Mouse (Mus musculus) E14TG2a.4 (cell line): Measurements from ENCODE around the gene Lrrc4c.

Source experiments
- H3K27me3 ChIP-seq: 2 replicates; pipeline ENCODE4 v1.6.1; 2014; ENCODE audit warnings: low read length, control low read depth; ENCODE audit not compliant: insufficient read depth
- H3K36me3 ChIP-seq: 2 replicates; pipeline ENCODE4 v1.6.1; 2014; ENCODE audit warnings: low read length, control low read depth; ENCODE audit not compliant: insufficient read depth
- H3K4me1 ChIP-seq: replicated peaks from 2 replicates; pipeline ENCODE4 v1.6.1; 2014; ENCODE audit warnings: low read depth, low read length, control low read depth
- H3K4me3 ChIP-seq: replicated peaks from 2 replicates; pipeline ENCODE4 v1.5.1; 2014; ENCODE audit warnings: mild to moderate bottlenecking, low read length
- H3K9me3 ChIP-seq: 2 replicates; pipeline ENCODE4 v1.6.1; 2014; ENCODE audit warnings: low read length, control low read depth
- CTCF ChIP-seq: conservative IDR thresholded peaks from 2 replicates; pipeline ENCODE4 v1.5.1; 2014; ENCODE audit warnings: low read length
- NANOG ChIP-seq: IDR thresholded peaks from 2 replicates; pipeline ENCODE4 v1.6.1; 2014; ENCODE audit warnings: borderline replicate concordance, low read length, mixed read lengths
- POU5F1 ChIP-seq: IDR thresholded peaks from 2 replicates; pipeline ENCODE4 v1.6.1; 2014; ENCODE audit warnings: low read length, borderline replicate concordance

Gene Lrrc4c

GRCm38 (mm10) chr2:97037024-97037814 is 719.2 kb downstream of the Lrrc4c start:
- Histone ChIP-seq H3K36me3 (no peaks in the 10 kb centered on the region), H3K4me3 (no peak overlapping the region), H3K27me3 (no peaks in the 10 kb centered on the region), H3K4me1 (no peaks in the 10 kb centered on the region), H3K9me3 (no peaks in the 10 kb centered on the region)
- TF ChIP-seq NANOG (no peak), CTCF (no peak), POU5F1 (no peak)

DNA sequence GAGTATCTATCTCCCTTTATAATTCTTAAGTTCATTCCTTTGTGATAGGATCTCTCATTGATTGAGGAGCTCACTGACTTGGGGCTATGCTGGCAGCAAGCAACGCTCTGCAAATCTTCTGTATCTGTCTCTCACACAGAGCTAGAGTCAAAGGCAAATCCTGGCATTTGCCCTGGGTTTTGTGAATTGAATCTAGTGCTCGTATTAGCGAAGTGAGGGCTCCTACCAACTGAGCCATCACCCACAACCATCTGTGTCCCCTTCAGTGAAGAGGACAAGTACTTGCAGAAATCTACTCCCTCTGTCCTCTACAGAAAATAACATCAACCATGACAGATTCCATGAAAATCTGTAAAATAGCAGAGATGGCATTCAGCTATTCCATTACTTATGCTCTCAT is 726.0 kb downstream of the Lrrc4c start:
- TF ChIP-seq POU5F1 (no peak), CTCF (no peak), NANOG (no peak)
- Histone ChIP-seq H3K27me3 (no peaks in the 10 kb centered on the region), H3K9me3 (no peaks in the 10 kb centered on the region), H3K4me3 (no peak overlapping the region), H3K36me3 (no peaks in the 10 kb centered on the region), H3K4me1 (no peaks in the 10 kb centered on the region)

DNA sequence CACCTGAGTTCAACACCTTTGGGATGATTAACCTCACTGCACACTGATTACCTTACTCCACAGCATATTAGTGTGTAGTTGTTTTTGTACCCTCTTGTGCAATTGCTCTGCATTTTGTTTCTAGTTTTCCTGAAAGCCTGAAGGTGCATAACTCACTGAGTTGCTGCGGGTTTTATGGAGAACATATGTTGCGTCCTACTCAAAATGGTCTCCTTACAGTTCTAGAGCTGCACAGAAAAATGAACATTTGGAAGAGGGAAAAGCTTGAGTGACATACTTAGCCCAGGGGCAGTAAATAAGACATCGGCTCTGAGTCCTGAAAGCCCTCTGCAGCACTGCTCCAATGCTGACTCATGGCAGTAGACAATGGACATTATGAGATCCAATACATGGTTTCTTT is 727.7 kb downstream of the Lrrc4c start:
- no peaks in the 10 kb centered on the region for H3K36me3 ChIP-seq
- no peaks in the 10 kb centered on the region for H3K4me1 ChIP-seq
- H3K27me3 ChIP-seq = no peaks in the 10 kb centered on the region
- no peak for TF ChIP-seq POU5F1
- TF ChIP-seq CTCF = no peak
- TF ChIP-seq NANOG = no peak
- no peak overlapping the region for H3K4me3 ChIP-seq
- no peaks in the 10 kb centered on the region for H3K9me3 ChIP-seq

DNA sequence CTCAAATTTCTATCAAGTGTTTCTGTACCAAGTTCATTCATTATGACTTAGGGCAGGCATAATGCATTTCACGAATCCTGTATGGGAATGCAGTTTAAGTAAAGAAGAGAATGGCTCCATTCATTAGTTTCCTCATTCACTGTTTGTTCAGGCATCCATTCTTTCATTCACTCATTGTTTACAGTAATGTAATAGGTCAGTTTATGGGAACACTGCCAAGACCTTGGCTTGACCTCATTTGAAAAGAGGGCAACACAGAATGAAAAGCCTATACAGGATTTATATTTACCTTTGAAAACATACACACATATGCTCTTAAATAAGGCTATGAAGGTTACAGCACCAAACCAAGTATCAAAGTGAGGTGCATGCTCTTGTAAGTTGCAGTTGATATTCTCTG is 762.2 kb downstream of the Lrrc4c start:
- no peaks in the 10 kb centered on the region for H3K4me1 ChIP-seq
- H3K4me3 ChIP-seq = no peak overlapping the region
- no peak for TF ChIP-seq POU5F1
- no peak for TF ChIP-seq NANOG
- TF ChIP-seq CTCF = no peak
- H3K9me3 ChIP-seq = no peaks in the 10 kb centered on the region
- H3K36me3 ChIP-seq = no peaks in the 10 kb centered on the region
- H3K27me3 ChIP-seq = no peaks in the 10 kb centered on the region

DNA sequence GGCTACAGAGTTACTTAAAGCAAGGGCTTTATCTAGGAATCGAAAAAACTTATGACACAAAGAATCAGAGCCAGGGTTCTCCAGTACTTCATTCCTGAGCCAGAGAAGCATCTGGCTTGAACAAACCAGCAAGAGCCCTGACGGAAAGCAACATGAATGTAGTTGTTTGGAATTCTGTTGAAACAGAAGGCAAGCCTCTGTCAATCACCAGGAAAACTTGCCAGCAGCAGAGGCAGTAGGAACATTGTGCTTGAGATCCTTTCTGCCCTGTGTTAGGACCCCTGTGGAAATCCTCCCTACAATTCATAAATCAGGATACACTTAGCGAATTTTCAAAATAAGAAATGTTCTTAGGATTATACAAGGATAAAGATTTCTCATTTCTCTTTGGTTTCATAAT is 780.0 kb downstream of the Lrrc4c start:
- Histone ChIP-seq H3K4me1 (no peaks in the 10 kb centered on the region), H3K4me3 (no peak overlapping the region), H3K27me3 (no peaks in the 10 kb centered on the region), H3K9me3 (no peaks in the 10 kb centered on the region), H3K36me3 (no peaks in the 10 kb centered on the region)
- no peak for TF ChIP-seq POU5F1
- no peak for TF ChIP-seq NANOG
- TF ChIP-seq CTCF = no peak

- TF ChIP-seq CTCF (no peak), POU5F1 (no peak), NANOG (no peak)
- Histone ChIP-seq H3K4me3 (no peak overlapping the region), H3K27me3 (no peaks in the 10 kb centered on the region)
Measured at GRCm38 (mm10) chr2:97103398-97104162, 785.6 kb downstream of the Lrrc4c start.

GRCm38 (mm10) chr2:97124246-97124645 is 806.3 kb downstream of the Lrrc4c start:
- H3K9me3 ChIP-seq = no peaks in the 10 kb centered on the region

More at GRCm38 (mm10) chr2:97103398-97104162, 785.6 kb downstream of the Lrrc4c start:
- Histone ChIP-seq H3K36me3 (no peaks in the 10 kb centered on the region), H3K9me3 (no peaks in the 10 kb centered on the region), H3K4me1 (no peaks in the 10 kb centered on the region)

DNA sequence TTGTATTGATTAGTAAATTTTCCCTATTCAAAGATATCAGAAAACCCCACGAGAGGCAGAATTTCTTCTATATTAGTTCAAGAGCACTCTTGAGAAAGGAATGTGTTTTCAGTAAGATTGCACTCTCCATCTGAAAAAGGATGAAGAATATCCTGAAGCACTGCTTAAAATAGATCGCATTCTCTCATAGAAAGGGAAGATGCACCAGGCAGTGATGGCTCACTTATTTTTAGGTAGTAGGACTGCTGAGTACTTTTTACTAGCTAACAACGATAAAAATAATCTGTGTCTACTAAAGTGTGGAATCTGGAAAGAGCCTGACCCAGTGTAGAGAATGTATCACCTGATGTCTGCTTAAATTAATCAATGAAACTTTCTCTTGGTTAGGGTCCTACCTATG is 820.5 kb downstream of the Lrrc4c start:
- Histone ChIP-seq H3K36me3 (no peaks in the 10 kb centered on the region), H3K4me3 (no peak overlapping the region), H3K4me1 (no peaks in the 10 kb centered on the region), H3K9me3 (no peaks in the 10 kb centered on the region), H3K27me3 (no peaks in the 10 kb centered on the region)
- TF ChIP-seq NANOG = no peak
- no peak for TF ChIP-seq CTCF
- no peak for TF ChIP-seq POU5F1

More at GRCm38 (mm10) chr2:97124246-97124645, 806.3 kb downstream of the Lrrc4c start:
- Histone ChIP-seq H3K4me3 (no peak overlapping the region), H3K4me1 (no peaks in the 10 kb centered on the region), H3K27me3 (no peaks in the 10 kb centered on the region), H3K36me3 (no peaks in the 10 kb centered on the region)
- no peak for TF ChIP-seq NANOG

GRCm38 (mm10) chr2:97151626-97152194 is 833.7 kb downstream of the Lrrc4c start:
- Histone ChIP-seq H3K36me3 (no peaks in the 10 kb centered on the region), H3K27me3 (no peaks in the 10 kb centered on the region), H3K4me3 (no peak overlapping the region), H3K9me3 (no peaks in the 10 kb centered on the region), H3K4me1 (no peaks in the 10 kb centered on the region)
- TF ChIP-seq POU5F1 (no peak), CTCF (no peak), NANOG (no peak)
